Mouse (Mus musculus) adipocyte (in vitro differentiated cells): Measurements from ENCODE around the gene Gm37240.
A peak's percentile ranks its signal among the peaks of the same experiment; 100 is the strongest.

Source experiments
- DNase-seq: peaks from one replicate; pipeline ENCODE4 v3.0.0-alpha.2; 2016; ENCODE audit warnings: low spot score

Gm37240 gene

DNA sequence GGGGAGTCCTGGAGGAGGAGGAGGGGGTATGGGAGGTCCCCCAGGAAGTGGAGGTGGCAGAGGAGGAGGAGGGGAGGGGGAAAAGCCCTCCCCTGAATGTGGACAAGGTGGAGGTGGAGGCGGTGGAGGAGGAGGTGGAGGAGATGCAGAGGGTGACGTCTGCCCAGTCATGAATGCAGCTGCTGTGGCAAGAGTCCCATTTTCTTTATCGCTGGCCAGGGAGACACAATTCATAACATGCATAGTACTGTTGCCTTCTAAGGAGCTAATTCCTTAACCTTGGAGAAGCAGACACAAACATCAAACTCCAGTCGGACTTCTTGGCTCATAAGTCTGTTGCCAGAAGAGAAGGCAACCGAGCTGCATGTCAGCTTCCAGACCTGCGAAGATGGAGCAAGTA, 1412.9 kb downstream of the Gm37240 start:
- DNase-seq: no peak

DNA sequence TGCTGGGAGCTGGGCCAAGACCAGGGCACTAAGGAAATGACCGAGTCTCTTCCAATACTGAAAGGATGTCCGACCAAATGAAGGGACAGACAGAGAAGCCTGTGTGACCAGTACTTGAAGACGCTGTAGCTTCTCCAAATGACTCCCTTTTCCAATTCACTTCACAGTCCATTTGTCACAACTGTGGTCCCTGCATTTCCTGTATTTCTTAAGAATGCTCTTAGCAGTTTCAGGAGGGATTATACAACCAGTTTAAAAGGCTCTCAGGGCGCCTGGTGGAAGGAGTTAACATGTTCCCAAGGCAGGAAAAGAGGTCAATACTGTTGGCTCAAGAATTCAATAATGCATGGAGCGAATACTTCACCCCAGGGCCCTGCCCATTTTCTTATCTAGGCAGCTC, 1414.4 kb downstream of the Gm37240 start:
- no peak for DNase-seq

DNA sequence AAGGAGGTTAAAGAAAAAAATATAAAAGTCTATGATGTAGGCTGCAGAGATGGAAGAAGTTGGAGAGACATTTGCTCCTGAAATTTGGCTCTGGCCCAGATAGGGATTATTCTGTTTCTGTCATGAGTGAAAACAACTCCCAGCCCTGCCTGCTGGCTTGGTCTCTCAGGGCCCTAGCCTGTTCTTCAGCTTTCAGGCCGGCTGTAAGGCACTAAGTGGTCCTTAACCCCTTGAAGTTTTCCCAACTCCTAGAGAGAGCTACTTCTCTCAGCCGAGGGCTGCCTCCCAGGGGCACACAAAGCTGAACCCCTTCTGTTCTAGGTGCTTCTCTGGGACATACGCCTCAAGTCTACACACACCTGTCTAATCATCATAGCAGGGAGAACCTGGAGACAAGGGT, 1414.8 kb downstream of the Gm37240 start:
- DNase-seq: peak; percentile 18

DNA sequence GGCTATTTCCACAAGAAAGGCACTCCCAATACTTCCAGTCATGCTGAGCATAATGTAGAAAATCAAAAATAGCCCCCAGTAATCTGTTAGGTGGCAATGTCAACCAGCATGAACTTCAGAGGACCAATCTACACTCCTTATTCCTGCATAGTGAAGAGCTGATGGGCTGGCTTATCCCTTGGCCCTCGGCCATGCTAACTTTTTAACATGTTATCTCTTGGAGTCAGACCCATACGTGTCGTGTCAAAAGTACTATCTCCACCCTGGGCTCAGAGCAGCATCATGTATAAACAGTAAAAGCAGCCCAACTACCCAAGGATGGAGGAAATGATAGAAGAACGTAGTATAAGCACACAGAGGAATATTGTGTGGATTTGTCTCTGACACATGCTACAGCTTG, 1416.2 kb downstream of the Gm37240 start:
- no peak for DNase-seq

DNA sequence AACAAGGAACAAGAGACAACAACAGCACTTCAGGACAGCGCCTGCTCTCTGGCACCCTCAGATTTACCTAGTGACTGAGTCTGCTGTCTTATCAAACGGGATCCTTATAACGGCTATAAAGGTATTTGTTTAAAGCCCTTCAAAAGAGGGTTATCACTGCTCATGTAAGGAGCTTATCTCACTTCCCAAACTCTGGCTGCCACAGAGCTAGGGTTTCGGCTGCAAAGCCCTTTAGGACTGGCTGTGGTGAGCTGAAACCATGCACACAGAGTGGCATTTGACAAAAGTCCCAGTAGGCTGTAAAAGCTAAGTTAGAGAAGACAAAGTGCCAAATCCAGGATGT, 1419.2 kb downstream of the Gm37240 start:
- DNase-seq: no peak

DNA sequence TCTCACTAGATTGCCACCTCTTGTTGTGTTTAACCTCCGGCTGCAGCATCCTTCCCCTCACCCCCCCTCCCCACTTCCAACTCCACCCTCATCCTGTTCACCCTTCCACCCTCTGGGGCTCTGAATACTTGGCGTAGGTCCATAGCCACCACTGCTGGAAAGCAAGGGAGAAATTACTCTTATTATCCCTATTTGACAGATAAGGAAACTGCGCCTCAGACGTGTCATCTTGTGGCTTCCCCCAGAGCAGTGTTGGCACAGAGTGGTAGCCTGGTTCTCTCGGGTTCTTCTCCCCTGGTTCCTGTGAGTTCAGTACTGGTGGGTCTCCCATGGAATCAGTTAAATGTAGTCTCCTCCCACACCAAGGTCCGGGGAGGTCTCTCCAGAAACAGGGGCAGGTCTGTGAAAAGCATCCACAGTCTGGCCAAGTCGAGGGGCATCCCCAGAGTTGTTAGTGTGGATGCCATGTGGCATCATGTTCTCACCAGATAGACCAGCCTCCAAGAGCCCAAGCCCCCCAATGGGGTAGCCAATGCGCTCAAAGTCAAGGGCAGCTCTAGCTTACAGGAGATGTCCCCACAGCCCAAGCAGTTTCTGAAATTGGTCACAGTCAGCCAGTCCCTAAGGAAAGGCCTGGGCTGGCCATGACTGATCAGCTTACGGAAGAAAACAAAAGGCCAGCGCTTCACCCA, 1419.8 kb downstream of the Gm37240 start:
- no peak for DNase-seq

DNA sequence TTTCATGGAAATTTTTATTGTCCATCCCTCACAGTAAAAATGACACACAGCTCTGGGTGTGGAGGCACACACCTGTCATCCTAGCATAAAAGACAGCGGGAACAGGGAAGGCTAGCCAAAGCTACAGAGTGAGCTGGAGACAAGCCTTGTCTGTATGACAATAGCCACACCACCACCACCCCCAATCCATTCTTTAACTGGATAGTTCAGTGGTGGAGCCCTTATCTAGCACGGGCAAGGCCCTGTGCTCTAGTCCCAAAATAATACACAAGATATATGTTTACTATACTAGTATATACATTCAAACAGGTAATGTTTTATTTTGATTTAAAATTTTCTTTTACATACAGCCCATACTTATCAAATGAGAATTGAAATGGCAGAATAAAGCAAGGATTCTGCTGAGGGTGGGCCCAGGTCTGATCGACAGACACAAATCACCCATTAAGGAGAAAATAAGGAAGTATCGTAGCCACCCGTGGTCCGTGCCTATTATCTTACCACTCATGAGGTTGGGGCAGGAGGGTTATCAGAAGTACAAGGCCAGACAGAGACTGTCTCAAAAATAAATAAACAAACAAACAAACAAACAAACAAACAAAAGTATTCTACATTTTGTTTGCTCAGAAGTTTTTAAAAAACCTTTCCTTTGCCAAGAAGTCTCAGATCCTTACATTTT, 1421.4 kb downstream of the Gm37240 start:
- no peak for DNase-seq

DNA sequence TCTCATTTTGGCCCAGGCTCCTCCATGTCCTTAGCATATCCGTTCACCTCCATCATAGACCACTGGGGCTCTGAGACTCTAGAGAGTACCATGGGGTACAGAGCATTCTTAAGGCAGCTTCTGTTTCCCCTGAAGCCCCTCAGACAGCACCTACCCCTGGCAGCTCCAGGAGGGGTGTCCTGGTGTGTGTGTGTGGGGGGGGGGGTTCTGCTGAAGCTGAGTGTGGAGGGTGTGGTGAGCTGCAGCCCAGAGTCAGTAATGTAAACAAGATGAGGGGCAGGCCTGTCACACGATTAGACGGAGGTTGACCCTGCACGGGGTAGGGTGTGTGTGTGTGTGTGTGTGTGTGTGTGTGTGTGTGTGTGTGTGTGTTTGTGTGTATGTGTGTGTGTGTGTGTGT, 1425.6 kb downstream of the Gm37240 start:
- no peak for DNase-seq

DNA sequence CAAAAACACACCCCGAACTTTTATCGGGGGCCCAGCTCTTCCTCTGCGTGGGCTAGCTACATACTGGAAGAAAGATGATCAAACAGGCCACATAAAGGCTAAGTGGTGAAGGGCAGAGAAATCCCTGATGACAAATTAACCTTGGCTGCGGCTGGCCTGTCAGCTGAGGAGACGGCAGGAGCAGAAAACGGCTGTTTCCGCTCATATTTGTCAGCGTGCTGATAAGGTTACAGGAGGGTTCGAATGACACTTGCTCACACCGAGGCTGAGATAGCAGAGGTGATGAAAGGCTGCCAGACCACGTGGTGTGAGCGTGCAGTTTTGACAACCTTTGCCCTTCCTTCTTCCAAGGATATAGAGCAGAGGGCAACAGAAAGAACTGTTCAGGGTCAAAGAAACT, 1426.4 kb downstream of the Gm37240 start:
- DNase-seq: no peak

DNA sequence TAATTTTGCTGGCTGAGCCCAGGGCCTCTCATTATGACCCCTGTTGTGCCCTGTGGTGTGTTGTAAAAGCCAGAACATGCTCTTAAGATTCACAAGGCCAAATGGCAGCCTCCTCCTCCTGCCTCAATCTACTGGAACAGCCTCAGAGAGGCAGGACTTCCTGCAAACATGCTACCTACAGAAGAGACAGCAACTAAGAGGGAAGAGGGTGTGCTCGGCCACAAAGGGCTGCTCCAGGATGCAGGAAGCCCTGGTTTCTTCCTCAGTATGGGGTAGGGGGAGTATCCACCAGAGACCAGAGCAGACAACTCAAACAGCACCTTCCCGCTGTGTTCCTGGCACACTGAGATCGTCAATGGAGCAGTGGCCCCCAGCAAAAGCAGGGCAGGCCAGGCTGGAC, 1426.8 kb downstream of the Gm37240 start:
- no peak for DNase-seq

DNA sequence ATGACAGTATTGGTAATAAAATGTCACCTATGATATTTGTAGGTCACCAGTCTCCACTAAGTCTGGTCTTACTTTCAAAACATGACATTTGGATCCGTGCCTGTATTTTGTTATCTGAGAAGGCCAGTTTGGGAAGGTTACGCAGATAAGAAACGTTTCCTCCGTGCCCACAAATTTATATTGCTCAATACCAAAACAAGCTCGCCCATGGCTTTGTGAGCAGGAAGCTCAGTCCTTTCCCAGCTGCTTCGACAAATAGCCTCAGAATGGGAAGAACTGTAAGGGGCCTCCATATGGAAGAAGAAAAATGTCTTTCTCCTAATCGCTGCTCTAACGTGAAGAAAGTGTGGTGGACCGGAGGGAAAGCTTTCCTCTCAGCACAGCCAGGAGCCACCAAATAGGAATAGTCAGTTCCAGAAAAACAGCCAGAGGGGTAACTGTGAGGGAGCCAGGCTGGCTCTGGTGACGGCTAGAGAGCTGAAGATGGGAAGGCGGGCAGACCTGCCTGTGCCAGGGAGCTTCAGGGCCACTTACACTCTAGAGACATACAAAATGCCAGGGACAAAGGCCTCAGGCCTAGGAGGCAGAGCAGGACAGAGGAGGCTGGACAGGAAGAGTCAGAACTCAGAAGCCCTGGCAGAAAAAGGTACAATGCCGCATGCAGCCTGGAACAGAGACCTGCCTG, 1431.4 kb downstream of the Gm37240 start:
- peak; percentile 16 for DNase-seq

DNA sequence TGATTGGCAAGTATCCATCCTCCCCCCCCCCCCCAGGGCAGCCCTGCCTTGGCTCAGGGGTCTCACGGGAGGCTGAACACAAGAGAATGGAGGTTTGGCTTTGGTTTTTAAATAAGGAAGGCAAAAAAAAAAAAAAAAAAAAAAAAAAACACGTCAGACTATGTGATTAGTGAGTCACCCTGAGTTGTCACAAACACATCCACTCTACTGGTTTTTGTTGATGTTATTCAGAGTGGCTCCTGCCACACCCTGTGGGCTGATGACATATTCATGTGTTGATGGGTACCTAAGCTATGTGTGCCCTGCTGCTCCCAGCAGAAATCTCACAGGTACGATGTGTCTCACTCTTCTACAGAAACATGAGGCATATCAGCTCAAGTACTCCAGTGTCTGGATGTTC, 1436.7 kb downstream of the Gm37240 start:
- no peak for DNase-seq

DNA sequence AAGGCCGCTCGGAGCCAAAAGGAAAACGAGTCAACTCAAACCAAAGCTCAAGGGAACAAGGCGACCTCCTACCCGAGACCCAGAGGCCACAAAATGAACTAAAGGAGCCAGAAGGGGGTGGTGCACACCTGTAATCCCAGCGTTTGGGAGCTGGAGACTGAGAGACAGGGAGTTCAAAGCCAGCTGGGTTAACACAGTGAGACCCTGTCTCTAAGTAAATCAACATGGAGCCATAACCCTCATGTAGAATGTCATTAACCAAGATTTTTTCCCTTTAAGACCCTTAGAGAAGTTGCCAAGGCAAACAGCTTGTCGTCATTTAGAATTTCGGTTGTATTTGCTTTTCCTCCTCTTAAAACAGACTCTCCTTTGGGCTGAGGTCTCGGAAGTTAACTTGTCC, 1438.3 kb downstream of the Gm37240 start:
- no peak for DNase-seq

DNA sequence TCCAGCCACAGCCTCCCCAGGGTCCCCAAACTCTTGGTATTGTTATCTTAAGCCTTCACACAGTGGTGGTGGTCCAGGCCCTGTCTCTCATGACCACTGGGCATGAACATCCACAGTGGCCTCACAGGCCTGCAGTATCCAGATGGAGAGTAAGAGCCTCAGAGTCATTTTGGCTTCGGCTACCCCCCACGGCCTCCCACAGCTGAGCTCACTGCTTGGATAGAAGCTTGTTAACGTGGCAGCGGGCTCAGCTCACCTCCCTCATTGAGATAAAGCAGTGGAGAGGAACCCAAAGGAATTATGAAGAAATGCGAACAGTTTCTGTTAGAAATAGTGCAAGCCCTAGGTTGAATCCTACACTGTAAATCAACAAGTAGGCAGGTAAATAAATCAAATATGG, 1439.5 kb downstream of the Gm37240 start:
- DNase-seq: no peak
